Mouse (Mus musculus) midbrain, embryonic 15.5 days (tissue): ENCODE results near the gene Hmga1. TPM values are rescaled to one million over a fixed set of nuclear protein-coding genes. Genes with fewer than 3 reads are reported as not detected.

ENCODE experiments used
- ATAC-seq: fragments of 200-750 bp; cut with Nextera tagmentation; replicated peaks from 2 replicates; pipeline ENCODE4 v1.8.0; 2017; ENCODE audit warnings: moderate TSS enrichment
- H3K27ac ChIP-seq: fragments of 300-500 bp; sonication (generic); 2 replicates; pipeline ENCODE4 v1.5.1; 2015; ENCODE audit warnings: mild to moderate bottlenecking, inconsistent platforms
- H3K27me3 ChIP-seq: fragments of 300-500 bp; sonication (generic); replicated peaks from 2 replicates; pipeline ENCODE4 v1.6.1; 2015; ENCODE audit warnings: inconsistent platforms
- H3K36me3 ChIP-seq: fragments of 300-500 bp; sonication (generic); replicated peaks from 2 replicates; pipeline ENCODE4 v1.6.1; 2015; ENCODE audit warnings: inconsistent platforms
- H3K4me1 ChIP-seq: fragments of 300-500 bp; sonication (generic); 2 replicates; pipeline ENCODE4 v1.6.1; 2015; ENCODE audit warnings: inconsistent platforms
- H3K4me2 ChIP-seq: fragments of 300-500 bp; sonication (generic); 2 replicates; pipeline ENCODE4 v1.6.1; 2015; ENCODE audit warnings: inconsistent platforms, mild to moderate bottlenecking, moderate library complexity
- H3K4me3 ChIP-seq: fragments of 300-500 bp; sonication (generic); 2 replicates; pipeline ENCODE4 v1.5.1; 2015; ENCODE audit warnings: mild to moderate bottlenecking, inconsistent platforms
- H3K9ac ChIP-seq: fragments of 300-500 bp; sonication (generic); 2 replicates; pipeline ENCODE4 v1.6.1; 2015; ENCODE audit warnings: mild to moderate bottlenecking, inconsistent platforms
- H3K9me3 ChIP-seq: fragments of 300-500 bp; sonication (generic); 2 replicates; pipeline ENCODE4 v1.6.1; 2016; ENCODE audit warnings: inconsistent platforms
- WGBS: fragments of 180-500 bp; shearing (Covaris S2); methylation state at CpG from one replicate; pipeline ENCODE4 v1.1.7; 2015; ENCODE audit warnings: mixed read lengths; 5-methylcytosine and 5-hydroxymethylcytosine counted together
- polyA plus RNA-seq: library from polyadenylated mRNA; unstranded; fragments of >200 nt; fragmentation: Nextera tagmentation; extraction: Ambion mirVana; gene quantifications from 2 replicates; pipeline ENCODE4 v1.2.1, GENCODE M21; 2015

Gene Hmga1
- polyA plus RNA-seq, 1 experiment from 2014 or later = 138 TPM

DNA sequence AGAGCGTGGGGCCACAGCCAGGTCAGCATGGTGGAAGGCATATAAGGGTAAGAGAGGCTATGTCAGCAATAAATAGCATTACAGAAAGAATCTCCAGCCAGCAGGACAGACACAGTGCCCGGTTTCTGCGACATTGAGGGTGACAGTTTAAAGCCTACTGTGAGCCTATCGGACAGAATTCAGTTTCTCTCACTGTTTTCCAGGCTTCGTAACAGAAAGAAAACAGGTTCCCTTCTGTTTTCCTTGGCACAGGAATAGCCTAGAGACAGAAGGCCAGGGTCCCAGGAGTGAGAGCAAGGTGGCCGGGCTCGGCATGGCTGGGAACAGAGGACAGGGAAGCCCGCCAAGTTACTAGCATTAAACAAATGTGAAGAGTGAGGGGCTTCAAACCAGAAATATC, 23.5 kb downstream of the Hmga1 start:
- Histone ChIP-seq H3K4me3 (no peak overlapping the region), H3K27ac (no peak overlapping the region), H3K4me1 (no peaks in the 10 kb centered on the region), H3K36me3 (peaks cover 25% of the 10 kb centered on the region), H3K4me2 (no peak overlapping the region), H3K9me3 (no peaks in the 10 kb centered on the region), H3K9ac (no peak overlapping the region), H3K27me3 (no peaks in the 10 kb centered on the region)
- 87% methylated on average over 8 of the region's 8 CpGs for WGBS
- ATAC-seq = no peak

DNA sequence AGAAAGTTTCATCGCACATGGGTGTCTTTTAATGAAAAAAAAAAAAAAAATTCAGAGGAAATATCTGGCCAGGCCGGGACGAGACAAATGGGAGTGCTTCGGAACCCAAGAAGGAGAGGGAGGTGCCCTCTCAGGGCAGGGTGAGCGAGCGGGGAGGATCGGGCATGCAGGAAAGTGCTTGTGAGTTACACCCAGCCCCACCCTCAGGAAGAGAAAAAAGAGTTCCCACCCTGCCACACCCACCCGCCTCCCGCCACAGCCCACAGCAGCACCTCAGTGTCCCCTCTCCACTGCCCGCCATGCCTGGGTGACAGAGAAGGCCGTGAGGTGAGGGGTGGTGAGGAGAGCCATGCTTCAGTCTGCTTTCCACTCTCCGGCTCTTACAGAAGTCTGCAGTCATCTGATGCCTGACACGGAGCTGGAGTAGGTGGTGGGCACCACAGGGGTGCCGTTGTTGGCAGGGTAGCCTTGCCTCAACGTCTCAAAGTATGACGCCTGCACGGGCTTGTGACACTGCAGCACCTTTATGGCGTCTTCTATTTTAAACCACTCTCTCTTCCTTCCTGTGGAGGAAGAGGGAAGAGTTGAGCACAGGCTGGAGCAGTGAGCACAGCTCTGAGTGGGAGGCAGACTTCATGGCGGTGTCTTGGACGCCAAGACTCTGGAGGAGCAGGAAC, 24.2 kb downstream of the Hmga1 start:
- ATAC-seq = no peak
- H3K36me3 ChIP-seq = peaks cover 25% of the 10 kb centered on the region
- no peak overlapping the region for H3K4me3 ChIP-seq
- H3K9me3 ChIP-seq = no peaks in the 10 kb centered on the region
- no peaks in the 10 kb centered on the region for H3K27me3 ChIP-seq
- no peak overlapping the region for H3K9ac ChIP-seq
- H3K27ac ChIP-seq = no peak overlapping the region
- H3K4me1 ChIP-seq = no peaks in the 10 kb centered on the region
- no peak overlapping the region for H3K4me2 ChIP-seq
- 86% methylated on average over 20 of the region's 20 CpGs for WGBS

DNA sequence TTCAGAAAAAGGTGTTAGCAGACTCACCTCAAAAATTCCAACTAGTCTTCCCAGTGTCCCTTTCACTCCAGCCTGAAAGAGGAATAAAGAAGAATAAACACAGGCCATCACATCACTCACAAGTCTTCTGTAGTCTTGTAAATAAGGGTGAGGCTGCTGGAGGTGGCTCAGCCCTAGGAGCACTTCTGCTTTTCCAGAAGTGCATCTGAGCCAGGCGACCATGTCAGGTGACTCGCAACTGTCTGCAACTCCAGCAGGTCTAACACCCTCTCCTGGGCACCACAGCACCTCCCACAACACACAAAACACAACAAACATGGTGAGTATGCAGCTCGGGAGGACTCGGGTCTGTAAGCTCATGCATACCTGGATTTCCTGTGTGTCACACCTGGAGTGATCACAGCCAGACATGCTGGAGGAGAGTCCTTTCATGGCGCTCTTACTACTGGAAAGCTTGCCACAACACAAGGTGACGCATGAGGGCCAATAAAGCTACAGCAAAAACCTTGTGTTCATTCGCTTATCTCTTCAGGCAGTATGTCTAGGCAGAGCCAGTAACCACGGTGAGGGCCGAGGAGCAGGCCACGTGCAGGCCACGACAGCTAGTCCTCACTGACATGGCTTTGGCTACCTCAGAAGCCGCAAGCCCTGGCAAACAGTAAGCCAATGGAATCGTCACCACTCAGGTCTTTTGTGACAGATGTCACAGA, 27.0 kb downstream of the Hmga1 start:
- no peak overlapping the region for H3K4me3 ChIP-seq
- WGBS = 93% methylated on average over 13 of the region's 13 CpGs
- H3K36me3 ChIP-seq = peaks cover 25% of the 10 kb centered on the region
- no peak overlapping the region for H3K4me2 ChIP-seq
- no peak overlapping the region for H3K27ac ChIP-seq
- H3K9me3 ChIP-seq = no peaks in the 10 kb centered on the region
- no peaks in the 10 kb centered on the region for H3K27me3 ChIP-seq
- H3K9ac ChIP-seq = no peak overlapping the region
- ATAC-seq = no peak
- H3K4me1 ChIP-seq = peaks cover 5% of the 10 kb centered on the region

DNA sequence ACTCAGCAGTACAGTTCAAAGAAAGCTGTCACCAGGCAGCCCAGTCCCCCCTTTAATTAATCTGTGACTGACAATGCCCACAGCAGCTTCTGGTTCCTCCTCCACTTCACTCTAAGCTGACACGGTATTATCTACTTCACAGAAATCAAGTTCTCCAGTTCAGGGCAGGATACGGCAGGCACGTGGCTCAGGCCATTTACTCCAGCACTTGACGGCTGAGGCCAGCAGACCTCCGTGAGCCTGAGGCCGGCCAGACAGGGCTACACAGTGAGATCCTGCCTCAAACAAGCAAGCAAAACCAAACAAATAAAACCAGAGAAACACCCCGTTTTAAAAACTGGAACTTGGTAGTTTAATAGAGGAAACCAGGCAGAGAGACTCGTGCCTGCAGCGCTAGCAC, 30.4 kb downstream of the Hmga1 start:
- no peaks in the 10 kb centered on the region for H3K9me3 ChIP-seq
- H3K36me3 ChIP-seq = peaks cover 8% of the 10 kb centered on the region; the same call in 1 of the 2 replicates
- no peak overlapping the region for H3K27ac ChIP-seq
- H3K4me3 ChIP-seq = no peak overlapping the region
- peaks cover 5% of the 10 kb centered on the region for H3K4me1 ChIP-seq
- no peak overlapping the region for H3K9ac ChIP-seq
- ATAC-seq = no peak
- H3K4me2 ChIP-seq = no peak overlapping the region
- WGBS = 53% methylated on average over 9 of the region's 9 CpGs
- no peaks in the 10 kb centered on the region for H3K27me3 ChIP-seq

DNA sequence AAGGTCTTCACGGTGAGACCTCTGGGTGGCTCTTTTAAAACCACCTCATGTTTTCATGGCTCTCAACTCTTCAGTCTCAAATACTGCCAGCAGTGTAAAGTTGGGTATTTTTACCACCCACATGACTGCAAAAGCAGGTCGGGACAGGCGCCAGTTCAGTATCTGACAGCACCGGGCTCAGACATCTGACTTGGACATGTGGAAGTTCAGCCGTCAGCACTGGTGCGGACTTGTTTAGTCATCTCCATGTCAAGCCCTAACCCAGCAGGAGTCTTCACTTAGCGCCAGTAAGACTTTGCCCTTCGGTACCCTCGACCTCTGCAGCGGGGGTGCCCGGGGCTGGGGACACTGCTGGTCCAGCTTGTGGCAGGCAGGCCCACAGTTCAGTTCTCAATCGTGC, 31.0 kb downstream of the Hmga1 start:
- H3K9me3 ChIP-seq = no peaks in the 10 kb centered on the region
- H3K36me3 ChIP-seq = peaks cover 5% of the 10 kb centered on the region; the same call in 1 of the 2 replicates

DNA sequence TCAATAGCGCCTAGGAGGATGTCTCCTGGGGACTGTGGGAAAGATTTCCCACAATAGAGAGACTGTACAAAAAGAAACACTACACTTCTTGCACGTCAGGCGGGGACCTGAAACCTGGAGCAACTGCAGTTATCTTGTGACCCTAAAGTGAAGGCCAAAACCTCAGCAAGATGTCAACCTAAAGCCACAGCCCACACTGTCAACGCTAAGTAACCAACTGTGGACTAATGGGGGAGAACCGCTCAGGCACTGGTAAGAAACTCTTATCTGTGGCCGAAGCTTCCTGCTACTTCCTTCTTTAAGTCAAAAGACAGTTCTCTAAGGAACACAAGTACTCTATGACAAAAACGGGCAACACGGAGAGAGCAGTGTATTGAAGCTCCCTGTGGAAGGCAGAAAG, 31.9 kb downstream of the Hmga1 start:
- no peak overlapping the region for H3K27ac ChIP-seq
- H3K27me3 ChIP-seq = no peaks in the 10 kb centered on the region
- H3K36me3 ChIP-seq = peaks cover 8% of the 10 kb centered on the region; the same call in 1 of the 2 replicates
- no peak for ATAC-seq
- H3K9me3 ChIP-seq = no peaks in the 10 kb centered on the region
- WGBS = 86% methylated on average over 8 of the region's 8 CpGs
- no peak overlapping the region for H3K4me3 ChIP-seq
- H3K9ac ChIP-seq = no peak overlapping the region
- no peak overlapping the region for H3K4me2 ChIP-seq
- peaks cover 5% of the 10 kb centered on the region for H3K4me1 ChIP-seq

More for the DNA sequence above, 31.0 kb downstream of the Hmga1 start:
- Histone ChIP-seq H3K4me3 (no peak overlapping the region), H3K4me2 (no peak overlapping the region), H3K9ac (no peak overlapping the region), H3K4me1 (peaks cover 5% of the 10 kb centered on the region), H3K27ac (no peak overlapping the region), H3K27me3 (no peaks in the 10 kb centered on the region)
- 81% methylated on average over 12 of the region's 12 CpGs for WGBS
- no peak for ATAC-seq

DNA sequence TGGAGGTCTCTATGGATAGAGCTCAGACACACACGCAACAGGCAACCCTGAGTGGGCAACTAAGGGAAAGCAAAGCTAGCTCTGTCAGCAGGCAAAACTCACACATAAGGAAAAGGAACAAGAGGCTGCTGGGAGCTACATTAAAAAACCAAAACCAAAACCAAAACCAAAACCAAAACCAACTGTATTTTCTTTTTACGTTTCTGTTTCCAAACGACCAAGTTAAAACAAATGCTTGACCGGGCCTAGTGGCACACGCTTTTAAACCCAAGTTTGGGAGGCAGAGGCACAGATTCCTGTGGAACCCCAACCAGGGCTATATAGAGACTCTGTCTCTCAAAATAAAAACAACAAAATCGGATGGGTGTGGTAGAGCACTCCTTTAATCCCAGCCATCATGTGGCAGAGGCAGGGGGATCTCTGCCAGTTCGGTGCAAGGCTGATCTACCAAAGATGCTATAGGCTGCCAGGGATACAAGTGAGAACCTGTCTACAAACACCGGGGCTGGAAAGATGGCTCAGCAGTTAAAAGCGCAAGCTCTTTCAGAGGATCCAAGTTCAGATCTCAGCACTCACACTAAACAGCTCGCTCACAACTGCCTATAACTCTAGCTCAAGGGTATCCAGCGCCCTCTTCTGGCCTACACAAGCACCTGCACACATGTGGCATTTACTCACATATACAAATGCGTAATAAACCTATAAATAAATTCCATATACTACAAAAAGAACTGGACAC, 35.7 kb downstream of the Hmga1 start:
- H3K36me3 ChIP-seq = peaks cover 25% of the 10 kb centered on the region; the same call in 1 of the 2 replicates
- H3K9me3 ChIP-seq = no peaks in the 10 kb centered on the region
- ATAC-seq = no peak
- H3K27me3 ChIP-seq = no peaks in the 10 kb centered on the region
- H3K4me3 ChIP-seq = no peak overlapping the region
- no peak overlapping the region for H3K27ac ChIP-seq
- no peak overlapping the region for H3K4me2 ChIP-seq
- no peak overlapping the region for H3K9ac ChIP-seq
- H3K4me1 ChIP-seq = peaks cover 3% of the 10 kb centered on the region
- WGBS = 91% methylated on average over 12 of the region's 12 CpGs

DNA sequence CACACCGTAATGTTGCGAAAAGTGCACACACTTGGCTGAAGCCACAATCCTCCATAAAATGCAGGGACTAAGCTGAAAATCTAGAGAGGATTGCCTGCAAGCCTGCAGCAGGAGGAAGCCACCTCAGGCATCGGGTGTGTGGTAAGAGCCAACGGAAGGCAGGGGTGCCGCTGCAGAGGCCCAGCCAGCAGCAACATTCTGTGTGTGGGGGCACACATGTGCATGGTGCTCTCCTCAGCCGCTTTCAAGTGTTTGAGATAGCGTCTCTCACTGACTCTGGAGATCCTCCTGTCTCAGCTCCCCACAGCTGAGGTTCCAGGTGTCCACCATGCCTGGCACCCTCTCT, 36.2 kb downstream of the Hmga1 start:
- no peak overlapping the region for H3K27ac ChIP-seq
- WGBS = 98% methylated on average over 7 of the region's 7 CpGs

DNA sequence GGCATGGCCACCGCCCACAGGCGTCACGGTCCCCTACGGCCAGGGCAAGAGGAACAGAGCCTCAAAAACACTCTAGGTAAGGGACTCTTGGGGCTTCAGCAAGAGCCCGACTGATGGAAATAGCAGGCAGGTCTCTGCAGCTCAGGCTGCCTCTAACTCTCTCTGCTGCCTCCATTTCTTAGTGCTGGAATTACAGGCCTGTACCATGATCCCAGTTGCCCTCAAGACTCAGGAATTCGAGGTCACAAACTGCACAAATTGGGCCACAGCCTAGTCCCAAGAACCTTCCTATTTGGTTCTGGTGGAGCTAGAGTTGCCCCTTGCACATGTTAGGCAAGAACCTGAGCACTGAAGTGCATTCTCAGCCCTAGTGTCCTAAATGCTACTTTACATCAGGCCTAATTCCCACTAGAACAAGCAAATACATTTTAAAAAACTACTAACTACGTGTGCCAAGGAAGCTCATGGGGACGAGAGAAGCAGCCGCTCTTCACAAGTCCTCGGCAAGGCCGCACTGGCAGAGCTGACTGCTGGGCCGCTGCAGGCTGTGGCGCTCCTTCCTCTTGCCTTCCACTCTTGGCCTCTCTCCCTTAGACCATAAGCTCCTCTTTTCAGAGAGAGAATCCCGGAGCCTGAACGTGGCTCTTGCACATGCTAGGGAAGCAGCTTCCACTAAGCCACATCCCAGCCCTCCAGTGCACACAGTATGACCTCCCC, 39.5 kb downstream of the Hmga1 start:
- Histone ChIP-seq H3K9ac (no peak overlapping the region), H3K27me3 (no peaks in the 10 kb centered on the region), H3K4me1 (peaks cover 15% of the 10 kb centered on the region; the same call in 1 of the 2 replicates), H3K9me3 (no peaks in the 10 kb centered on the region), H3K4me3 (no peak overlapping the region), H3K4me2 (no peak overlapping the region), H3K36me3 (peaks cover 25% of the 10 kb centered on the region; the same call in 1 of the 2 replicates), H3K27ac (no peak overlapping the region)
- ATAC-seq = no peak
- 86% methylated on average over 15 of the region's 15 CpGs for WGBS

More for the DNA sequence above, 36.2 kb downstream of the Hmga1 start:
- H3K4me1 ChIP-seq = peaks cover 2% of the 10 kb centered on the region
- H3K36me3 ChIP-seq = peaks cover 25% of the 10 kb centered on the region; the same call in 1 of the 2 replicates
- no peaks in the 10 kb centered on the region for H3K9me3 ChIP-seq
- H3K4me2 ChIP-seq = no peak overlapping the region
- no peak overlapping the region for H3K4me3 ChIP-seq
- ATAC-seq = no peak
- H3K9ac ChIP-seq = no peak overlapping the region
- H3K27me3 ChIP-seq = no peaks in the 10 kb centered on the region

DNA sequence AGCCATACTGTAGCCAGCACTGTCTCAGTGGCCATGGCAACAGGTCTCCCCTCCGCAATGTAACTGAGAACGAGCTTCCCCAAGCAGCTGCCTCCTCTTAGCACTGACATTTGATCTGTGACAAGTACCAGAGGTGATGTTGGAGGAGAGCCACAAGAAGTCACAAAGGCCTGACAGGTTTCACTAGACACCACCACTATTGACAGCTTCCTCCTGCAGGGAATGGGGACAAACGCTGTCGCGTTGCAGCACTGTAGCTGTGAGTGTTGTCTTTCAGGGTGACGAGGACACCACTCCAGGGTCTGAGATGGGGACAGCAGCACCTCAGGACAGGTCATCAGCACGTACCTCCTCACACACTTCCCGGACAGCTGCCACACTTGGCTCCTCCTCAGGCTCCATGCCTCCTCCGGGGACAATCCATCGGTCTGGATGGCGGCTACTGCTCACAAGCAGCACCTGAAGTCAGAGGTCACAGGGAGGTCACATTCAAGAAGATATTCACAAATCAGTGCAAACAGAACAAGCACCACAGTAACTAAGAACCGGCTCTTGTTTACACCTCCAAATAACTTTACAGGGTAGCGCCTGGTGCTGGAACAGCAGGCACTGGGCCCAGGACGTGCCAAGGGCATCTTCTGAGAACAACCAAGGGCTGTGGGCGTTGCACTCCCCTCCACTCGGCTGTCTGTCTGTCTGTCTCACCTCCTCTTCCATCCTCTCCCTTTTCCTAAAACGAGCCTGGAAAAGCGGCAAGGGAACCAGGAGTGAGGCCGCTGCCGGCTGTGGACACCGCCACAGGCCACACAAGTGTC, 40.3 kb downstream of the Hmga1 start:
- ATAC-seq = no peak
- H3K27ac ChIP-seq = no peak overlapping the region
- H3K4me1 ChIP-seq = peaks cover 23% of the 10 kb centered on the region; the same call in 1 of the 2 replicates
- WGBS = 83% methylated on average over 21 of the region's 21 CpGs
- H3K4me3 ChIP-seq = no peak overlapping the region
- H3K9ac ChIP-seq = no peak overlapping the region
- H3K4me2 ChIP-seq = no peak overlapping the region
- no peaks in the 10 kb centered on the region for H3K27me3 ChIP-seq
- H3K36me3 ChIP-seq = peaks cover 25% of the 10 kb centered on the region; the same call in 1 of the 2 replicates
- H3K9me3 ChIP-seq = no peaks in the 10 kb centered on the region

DNA sequence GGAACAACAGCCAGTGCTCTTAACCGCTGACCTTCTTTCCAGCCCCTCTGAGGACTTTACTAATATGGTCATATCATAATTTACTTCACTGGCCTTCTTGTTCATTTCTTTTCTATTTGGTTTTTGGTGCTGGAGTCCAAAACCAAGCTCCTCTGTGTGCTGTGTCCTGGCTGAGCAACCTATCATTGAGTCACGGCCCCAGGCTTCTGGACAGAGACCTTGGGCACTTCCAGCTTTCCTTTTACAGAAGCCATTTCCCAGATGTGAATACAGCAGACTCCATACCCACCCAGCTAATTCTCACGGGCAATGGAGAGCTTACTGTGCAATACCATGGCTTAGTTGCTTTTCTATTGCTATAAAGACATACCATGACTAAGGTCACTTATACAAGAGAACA, 44.0 kb downstream of the Hmga1 start:
- no peak overlapping the region for H3K4me3 ChIP-seq
- peaks cover 50% of the 10 kb centered on the region for H3K4me1 ChIP-seq
- ATAC-seq = no peak
- 91% methylated on average over 3 of the region's 3 CpGs for WGBS
- H3K36me3 ChIP-seq = peaks cover 4% of the 10 kb centered on the region; the same call in 1 of the 2 replicates
- H3K4me2 ChIP-seq = no peak overlapping the region
- H3K27ac ChIP-seq = no peak overlapping the region
- no peak overlapping the region for H3K9ac ChIP-seq
- no peaks in the 10 kb centered on the region for H3K9me3 ChIP-seq
- H3K27me3 ChIP-seq = no peaks in the 10 kb centered on the region
